Mouse (Mus musculus) intestine, embryonic 16.5 days (tissue): ENCODE data around the gene Mdc1. TPM values are rescaled to one million over a fixed set of nuclear protein-coding genes. Genes with fewer than 3 reads are reported as not detected.

Experiments
- ATAC-seq: fragments of 200-750 bp; cut with Nextera tagmentation; 2 replicates; pipeline ENCODE4 v1.8.0; 2017; ENCODE audit warnings: moderate TSS enrichment, moderate library complexity
- H3K27ac ChIP-seq: fragments of 300-500 bp; sonication (generic); 2 replicates; pipeline ENCODE4 v1.5.1; 2014; ENCODE audit warnings: mild to moderate bottlenecking, low read length
- H3K27me3 ChIP-seq: fragments of 300-500 bp; sonication (generic); replicated peaks from 2 replicates; pipeline ENCODE4 v1.6.1; 2014; ENCODE audit warnings: low read length, control low read depth, mixed read lengths; ENCODE audit not compliant: control insufficient read depth, insufficient read depth
- H3K36me3 ChIP-seq: fragments of 300-500 bp; sonication (generic); 2 replicates; pipeline ENCODE4 v1.6.1; 2014; ENCODE audit warnings: low read length, control low read depth; ENCODE audit not compliant: control insufficient read depth, insufficient read depth
- H3K4me1 ChIP-seq: fragments of 300-500 bp; sonication (generic); 2 replicates; pipeline ENCODE4 v1.6.1; 2014; ENCODE audit warnings: low read length, control low read depth, mixed read lengths; ENCODE audit not compliant: control insufficient read depth, insufficient read depth
- H3K4me2 ChIP-seq: fragments of 300-500 bp; sonication (generic); 2 replicates; pipeline ENCODE4 v1.6.1; 2014; ENCODE audit warnings: low read depth, low read length, control low read depth
- H3K4me3 ChIP-seq: fragments of 300-500 bp; sonication (generic); 2 replicates; pipeline ENCODE4 v1.5.1; 2014; ENCODE audit warnings: mild to moderate bottlenecking, low read length
- H3K9ac ChIP-seq: fragments of 300-500 bp; sonication (generic); 2 replicates; pipeline ENCODE4 v1.6.1; 2014; ENCODE audit warnings: low read depth, low read length
- H3K9me3 ChIP-seq: fragments of 300-500 bp; sonication (generic); 2 replicates; pipeline ENCODE4 v1.6.1; 2016; ENCODE audit warnings: low read length, control low read depth; ENCODE audit not compliant: control insufficient read depth
- WGBS: fragments of 180-500 bp; shearing (Covaris S2); extraction: QIAGEN DNeasy Blood & Tissue Kit; methylation state at CpG from one replicate; pipeline ENCODE4 v1.1.7; 2014; 5-methylcytosine and 5-hydroxymethylcytosine counted together
- polyA plus RNA-seq: library from polyadenylated mRNA; unstranded; fragments of >200 nt; fragmentation: Nextera tagmentation; extraction: Ambion mirVana; gene quantifications from 2 replicates; pipeline ENCODE4 v1.2.1, GENCODE M21; 2015

Mdc1 gene
- polyA plus RNA-seq, 1 experiment from 2014 or later: 11.8 TPM

- no peaks in the 10 kb centered on the region for H3K9me3 ChIP-seq
- no peak overlapping the region for H3K4me3 ChIP-seq
- peaks cover 44% of the 10 kb centered on the region for H3K4me1 ChIP-seq
- H3K36me3 ChIP-seq: no peaks in the 10 kb centered on the region
- 64% methylated on average over 10 of the region's 10 CpGs for WGBS
- ATAC-seq: no peak
- no peaks in the 10 kb centered on the region for H3K27me3 ChIP-seq
- H3K9ac ChIP-seq: no peak overlapping the region
- no peak overlapping the region for H3K4me2 ChIP-seq
- H3K27ac ChIP-seq: no peak overlapping the region
These were observed 24.1 kb upstream of the Mdc1 start for GRCm38 (mm10) chr17:35817226-35817625.

- 76% methylated on average over 5 of the region's 5 CpGs for WGBS
These were observed 21.2 kb upstream of the Mdc1 start for GRCm38 (mm10) chr17:35820111-35820510.

GRCm38 (mm10) chr17:35821439-35822430 is 19.6 kb upstream of the Mdc1 start, which contains the start of gene Ier3:
Ier3 (plus strand) TSS chr17:35821684.
- no peaks in the 10 kb centered on the region for H3K36me3 ChIP-seq
- H3K9me3 ChIP-seq: no peaks in the 10 kb centered on the region
- H3K9ac ChIP-seq: peak within 1 kb of the TSS; percentile 84
- H3K4me1 ChIP-seq: peaks cover 25% of the 10 kb centered on the region
- peak within 1 kb of the TSS; percentile 77 for H3K4me3 ChIP-seq
- H3K4me2 ChIP-seq: peak within 1 kb of the TSS; percentile 83
- peak; percentile 64 for ATAC-seq
- 1% methylated on average over 62 of the region's 62 CpGs for WGBS
- H3K27me3 ChIP-seq: no peaks in the 10 kb centered on the region
- H3K27ac ChIP-seq: peak within 1 kb of the TSS; percentile 87

More at GRCm38 (mm10) chr17:35820111-35820510, 21.2 kb upstream of the Mdc1 start:
- H3K4me3 ChIP-seq: no peak overlapping the region
- no peaks in the 10 kb centered on the region for H3K27me3 ChIP-seq
- no peak overlapping the region for H3K27ac ChIP-seq
- no peaks in the 10 kb centered on the region for H3K9me3 ChIP-seq
- H3K4me1 ChIP-seq: peaks cover 39% of the 10 kb centered on the region
- H3K4me2 ChIP-seq: no peak overlapping the region
- no peak for ATAC-seq
- H3K36me3 ChIP-seq: no peaks in the 10 kb centered on the region
- H3K9ac ChIP-seq: no peak overlapping the region

GRCm38 (mm10) chr17:35822564-35822963 is 18.8 kb upstream of the Mdc1 start:
- Histone ChIP-seq H3K36me3 (0 out of 2 replicates have a peak, but pooled peaks cover 4% of the 10 kb centered on the region), H3K9me3 (no peaks in the 10 kb centered on the region), H3K4me2 (peak overlapping the region; percentile 83), H3K4me1 (peaks cover 18% of the 10 kb centered on the region), H3K27me3 (no peaks in the 10 kb centered on the region), H3K27ac (peak overlapping the region; percentile 87), H3K4me3 (peak overlapping the region; percentile 77), H3K9ac (peak overlapping the region; percentile 84)
- ATAC-seq: peak; percentile 7
- WGBS: 5% methylated on average over 11 of the region's 11 CpGs

- Histone ChIP-seq H3K36me3 (0 out of 2 replicates have a peak, but pooled peaks cover 7% of the 10 kb centered on the region), H3K4me3 (peak within 1 kb of the TSS; percentile 77), H3K9ac (peak within 1 kb of the TSS; percentile 84), H3K4me1 (peaks cover 18% of the 10 kb centered on the region), H3K27ac (peak within 1 kb of the TSS; percentile 87), H3K27me3 (no peaks in the 10 kb centered on the region), H3K9me3 (no peaks in the 10 kb centered on the region), H3K4me2 (peak within 1 kb of the TSS; percentile 83)
- WGBS: 1% methylated on average over 46 of the region's 47 CpGs
- ATAC-seq: peak; percentile 85
These were observed 18.1 kb upstream of the Mdc1 start, which contains the start of gene Flot1 for GRCm38 (mm10) chr17:35822964-35823937. Flot1 (plus strand) TSS chr17:35823230.

GRCm38 (mm10) chr17:35824402-35824801 is 16.9 kb upstream of the Mdc1 start:
- Histone ChIP-seq H3K4me1 (peaks cover 18% of the 10 kb centered on the region), H3K27ac (peak overlapping the region; percentile 87; the same call in 1 of the 2 replicates), H3K27me3 (no peaks in the 10 kb centered on the region), H3K9ac (peak overlapping the region; percentile 84; the same call in 1 of the 2 replicates), H3K4me2 (no peak overlapping the region), H3K36me3 (0 out of 2 replicates have a peak, but pooled peaks cover 7% of the 10 kb centered on the region), H3K9me3 (no peaks in the 10 kb centered on the region), H3K4me3 (no peak overlapping the region)
- no peak for ATAC-seq
- WGBS: 63% methylated on average over 7 of the region's 7 CpGs

- H3K4me2 ChIP-seq: no peak overlapping the region
- no peak for ATAC-seq
- no peaks in the 10 kb centered on the region for H3K9me3 ChIP-seq
- H3K27me3 ChIP-seq: no peaks in the 10 kb centered on the region
- no peak overlapping the region for H3K27ac ChIP-seq
- H3K9ac ChIP-seq: no peak overlapping the region
- no peak overlapping the region for H3K4me3 ChIP-seq
- 0 out of 2 replicates have a peak, but pooled peaks cover 7% of the 10 kb centered on the region for H3K36me3 ChIP-seq
- H3K4me1 ChIP-seq: peaks cover 26% of the 10 kb centered on the region
- 86% methylated on average over 13 of the region's 13 CpGs for WGBS
These were observed 16.0 kb upstream of the Mdc1 start for GRCm38 (mm10) chr17:35825109-35825850.

- peak; percentile 85 for ATAC-seq
- peak overlapping the region; percentile 52; the same call in 1 of the 2 replicates for H3K9ac ChIP-seq
- 3% methylated on average over 21 of the region's 21 CpGs for WGBS
- H3K36me3 ChIP-seq: peaks cover 27% of the 10 kb centered on the region
- H3K4me1 ChIP-seq: peaks cover 24% of the 10 kb centered on the region
- H3K4me2 ChIP-seq: peak overlapping the region; percentile 33
- no peaks in the 10 kb centered on the region for H3K9me3 ChIP-seq
- no peaks in the 10 kb centered on the region for H3K27me3 ChIP-seq
- H3K4me3 ChIP-seq: peak overlapping the region; percentile 11; the same call in 1 of the 2 replicates
- peak overlapping the region; percentile 51 for H3K27ac ChIP-seq
These were observed 11.6 kb upstream of the Mdc1 start for GRCm38 (mm10) chr17:35829737-35830136.
